Mouse (Mus musculus): Measurements from ENCODE around the gene Osbpl3. TPM values are rescaled to one million over a fixed set of nuclear protein-coding genes. Genes with fewer than 3 reads are reported as not detected.

Gene Osbpl3
- total RNA-seq, 2 experiments from 2014 or later, result 18.2 to 22.5 TPM

GRCm38 (mm10) chr6:50400234-50400633 lies 55.8 kb downstream of the Osbpl3 start:
- DNase-seq, result no peak

- no peak for DNase-seq
These were observed 56.4 kb downstream of the Osbpl3 start for GRCm38 (mm10) chr6:50399427-50400195.

DNA sequence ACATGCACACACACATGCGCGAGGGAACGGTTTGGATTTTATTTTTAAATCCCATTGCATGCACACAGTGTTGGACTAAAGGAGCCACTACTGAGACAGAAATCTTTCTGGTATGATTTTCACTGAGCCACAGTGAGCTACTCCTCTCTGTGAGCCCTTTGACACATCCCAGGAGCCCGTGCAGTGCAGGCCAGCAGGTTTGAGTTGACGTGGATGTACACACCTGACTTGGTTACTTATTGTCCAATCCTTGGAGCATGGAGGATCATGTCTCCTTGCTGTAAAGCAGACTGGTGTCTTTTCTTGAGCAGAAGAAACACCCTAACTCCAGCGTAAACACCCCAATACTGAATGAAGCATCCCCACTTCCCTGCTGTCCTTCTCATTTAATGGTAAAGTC lies 57.7 kb downstream of the Osbpl3 start:
- DNase-seq, result no peak

DNA sequence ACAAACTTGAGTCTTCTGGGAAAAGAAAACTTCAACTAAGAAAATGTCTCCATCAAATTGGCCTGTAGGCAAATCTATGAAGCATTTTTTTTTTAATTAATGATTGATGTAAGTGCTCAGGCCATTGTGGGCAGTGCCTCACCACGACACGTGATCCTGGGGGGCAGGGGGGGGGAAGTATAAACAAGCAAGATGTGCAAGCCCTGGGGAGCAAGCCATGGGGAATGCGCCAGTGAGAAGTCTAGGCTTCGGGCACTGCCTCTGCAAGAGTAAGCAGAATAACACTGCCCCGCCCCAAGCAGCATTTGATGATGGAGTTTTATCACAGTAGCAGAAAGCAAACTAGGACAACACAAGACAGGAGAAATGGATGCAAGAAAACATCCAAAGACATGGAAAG lies 58.9 kb downstream of the Osbpl3 start:
- DNase-seq, result no peak

GRCm38 (mm10) chr6:50395641-50396312 lies 60.2 kb downstream of the Osbpl3 start:
- DNase-seq, result no peak

DNA sequence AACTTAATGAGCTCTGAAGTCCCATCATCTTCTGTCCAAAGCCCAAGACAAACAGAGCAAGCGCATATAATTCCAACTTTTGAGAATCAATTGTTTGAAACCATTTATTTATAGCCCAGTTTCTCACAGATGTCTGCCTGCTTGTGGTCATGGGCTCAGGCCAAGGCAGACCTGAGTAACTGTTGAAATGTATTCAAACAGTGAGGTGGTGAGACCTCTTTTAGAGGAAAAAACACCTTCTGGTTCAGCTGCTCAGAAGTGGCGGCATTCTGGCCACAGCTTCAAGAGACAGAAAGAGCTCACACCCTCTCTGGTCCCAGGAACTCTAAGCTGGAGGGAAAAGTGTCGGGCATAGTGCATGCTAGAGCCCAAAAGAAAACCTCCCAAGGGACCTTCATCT lies 61.6 kb downstream of the Osbpl3 start:
- no peak for DNase-seq

- no peak for DNase-seq
These were observed 62.0 kb downstream of the Osbpl3 start for GRCm38 (mm10) chr6:50393960-50394359.

DNA sequence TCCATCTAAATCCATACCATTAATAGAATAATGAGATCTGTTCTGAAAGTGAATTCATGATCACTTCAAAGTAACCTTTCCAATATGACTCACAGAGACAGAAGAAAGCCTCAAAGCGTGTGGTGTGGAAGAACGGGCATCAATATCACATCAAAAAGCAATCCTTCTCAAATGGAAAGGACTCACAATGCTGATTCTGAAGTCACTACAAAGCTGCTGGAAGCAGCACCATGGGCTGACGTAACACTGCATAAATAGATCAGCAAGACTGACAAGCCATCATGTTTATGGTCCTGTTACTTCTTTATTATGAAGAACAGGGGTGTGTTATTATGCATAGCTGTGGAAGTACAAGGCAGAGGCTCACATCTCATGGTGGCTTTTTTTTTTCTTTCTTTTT lies 64.0 kb downstream of the Osbpl3 start:
- no peak for DNase-seq

GRCm38 (mm10) chr6:50390313-50390712 lies 65.7 kb downstream of the Osbpl3 start:
- DNase-seq, result no peak

DNA sequence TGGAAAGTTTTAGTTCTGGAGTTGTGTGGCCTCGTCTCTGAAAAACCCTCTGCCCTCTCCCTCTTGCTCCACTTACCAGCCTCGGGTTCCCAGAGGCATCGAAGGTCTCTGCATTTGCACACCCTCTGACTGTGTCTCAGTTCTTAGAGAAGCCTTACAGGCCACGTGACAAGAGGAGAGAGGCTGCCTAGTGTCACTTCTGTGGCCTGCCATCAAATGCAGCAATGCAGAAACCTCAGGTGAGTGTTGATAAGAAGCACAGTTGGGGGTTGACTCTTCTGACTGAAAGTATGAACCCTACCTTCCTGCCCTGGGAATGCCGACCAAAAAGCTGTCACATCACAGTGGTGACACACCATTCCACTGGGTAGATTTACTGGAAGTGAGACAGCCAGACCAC lies 68.4 kb downstream of the Osbpl3 start:
- no peak for DNase-seq

DNA sequence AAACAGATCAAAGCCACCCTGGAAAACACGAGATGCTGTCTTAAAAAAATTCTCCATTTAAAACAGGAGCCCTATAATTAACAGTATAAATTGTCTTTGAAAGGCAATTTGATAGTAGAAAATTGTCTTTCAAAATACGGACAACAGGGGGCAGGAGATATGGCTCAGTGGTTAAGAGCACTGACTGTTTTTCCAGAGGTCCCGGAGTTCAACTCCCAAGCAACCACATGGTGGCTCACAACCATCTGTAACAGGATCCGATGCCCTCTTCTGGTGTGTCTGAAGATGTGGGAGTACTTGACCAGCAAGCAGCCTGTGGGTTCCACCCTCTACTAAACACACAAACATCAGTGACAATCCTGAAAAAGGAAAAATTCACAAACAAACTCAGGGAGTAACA lies 69.5 kb downstream of the Osbpl3 start:
- no peak for DNase-seq

DNA sequence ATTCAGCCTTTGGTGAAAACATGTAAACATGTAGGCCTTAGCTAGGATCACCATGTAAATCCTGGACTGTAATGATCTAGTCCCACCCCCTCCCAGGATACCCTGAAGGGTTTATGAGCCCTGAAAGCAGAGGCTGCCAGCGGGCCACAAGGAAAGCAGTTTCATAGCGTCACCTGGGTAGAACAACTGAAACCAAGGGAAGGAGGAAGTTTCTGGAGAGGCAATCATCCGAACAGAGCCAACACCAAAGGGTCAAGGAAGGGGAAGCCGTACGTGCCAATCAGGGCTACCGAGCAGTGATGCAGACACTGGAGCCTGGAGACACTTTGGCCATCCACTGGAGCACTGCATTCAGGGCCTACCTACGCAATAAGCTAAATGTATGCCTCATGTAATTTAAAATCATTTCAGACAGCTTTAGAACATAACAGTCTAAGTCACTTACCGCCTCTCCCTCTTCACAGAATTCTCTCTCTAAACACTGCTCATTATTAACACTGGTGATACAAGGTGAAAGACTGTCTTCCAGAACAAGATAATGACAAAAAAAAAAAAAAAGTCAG lies 70.5 kb downstream of the Osbpl3 start:
- DNase-seq, result no peak

- no peak for DNase-seq
These were observed 73.3 kb downstream of the Osbpl3 start for GRCm38 (mm10) chr6:50382711-50383110.

DNA sequence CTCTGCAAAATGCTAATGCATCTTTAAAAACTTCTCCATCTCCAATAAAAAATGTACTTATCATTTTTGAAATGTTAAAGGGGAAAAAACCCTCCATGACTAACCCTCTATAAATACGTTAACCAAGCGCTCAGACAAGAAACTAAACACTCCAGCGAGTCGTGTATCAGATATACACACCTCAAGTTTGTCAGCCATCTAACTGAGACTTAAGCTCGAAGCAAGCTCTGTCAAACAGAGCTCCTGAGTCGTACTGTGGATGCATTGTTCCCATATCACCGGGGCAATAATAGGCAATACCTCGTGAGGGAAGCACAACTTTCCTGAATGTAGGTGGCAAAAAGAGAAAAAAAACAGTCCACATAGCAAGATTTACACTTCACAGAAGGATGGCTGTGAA lies 73.8 kb downstream of the Osbpl3 start:
- DNase-seq, result no peak

GRCm38 (mm10) chr6:50381504-50382091 lies 74.4 kb downstream of the Osbpl3 start:
- no peak for DNase-seq

DNA sequence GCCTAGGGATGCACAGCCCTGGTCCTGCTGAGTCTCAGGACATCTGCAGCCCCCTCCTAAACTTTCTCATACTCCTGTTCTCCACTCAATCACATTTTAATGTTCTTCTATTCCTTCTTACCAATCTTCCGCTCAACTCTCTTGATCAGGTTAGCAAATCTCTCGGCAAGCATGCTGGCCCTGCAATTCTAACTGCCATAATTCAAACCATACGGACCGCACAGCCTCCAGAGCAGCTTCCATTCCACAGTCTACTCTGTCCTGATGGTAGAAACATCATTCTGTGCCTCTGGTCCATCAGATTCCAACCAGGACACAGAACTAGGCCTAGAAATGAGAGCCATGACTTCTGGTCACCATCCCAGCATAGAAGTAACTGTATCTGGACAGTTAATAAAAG lies 76.3 kb downstream of the Osbpl3 start:
- DNase-seq, result no peak

- DNase-seq, result no peak
These were observed 76.9 kb downstream of the Osbpl3 start for GRCm38 (mm10) chr6:50379136-50379535.

DNA sequence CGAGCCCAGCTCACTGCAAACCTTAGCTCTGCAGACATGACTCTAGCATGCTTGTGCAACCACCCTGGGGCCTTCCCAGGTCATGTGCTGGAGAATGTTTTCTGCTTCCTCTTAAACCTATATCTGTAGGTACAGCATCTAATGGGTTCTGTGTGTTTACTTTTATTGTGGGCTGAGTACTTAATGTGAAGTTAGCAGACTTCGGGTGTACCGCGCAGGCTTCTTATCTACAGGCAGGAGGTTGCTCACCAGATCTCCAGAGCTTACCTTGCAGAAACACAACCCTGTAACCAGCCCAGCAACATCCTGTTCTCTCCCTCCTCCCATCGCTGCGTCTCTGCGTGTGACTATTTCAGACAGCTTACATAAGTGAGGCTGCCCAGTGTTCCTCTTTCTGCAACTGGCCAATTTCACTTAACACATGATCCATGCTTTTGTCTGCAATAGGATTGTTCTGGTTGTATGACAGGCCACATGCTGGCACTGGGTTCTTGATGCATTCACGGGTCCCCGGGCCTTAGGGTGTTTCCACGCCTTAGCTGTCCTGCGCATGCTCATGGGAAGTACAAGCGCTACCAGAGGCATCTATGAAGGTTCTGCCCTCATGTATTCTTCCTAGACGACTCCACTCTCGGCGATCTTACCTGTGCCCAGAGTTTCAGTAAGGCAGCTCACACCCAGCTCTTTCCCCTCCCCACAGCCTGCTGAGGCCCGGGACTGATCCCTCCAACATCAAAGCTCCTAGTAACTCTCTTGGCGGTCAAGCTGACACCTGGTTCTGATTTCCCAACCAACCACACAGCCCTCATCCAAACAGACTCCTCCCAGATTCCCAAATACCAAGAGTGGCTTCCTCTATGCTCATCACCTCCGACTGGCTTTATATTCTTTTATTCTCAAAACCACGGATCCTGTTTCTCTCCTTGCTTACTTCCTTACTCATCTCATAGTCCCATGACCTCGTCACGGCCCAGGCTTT lies 78.0 kb downstream of the Osbpl3 start:
- DNase-seq, result no peak

DNA sequence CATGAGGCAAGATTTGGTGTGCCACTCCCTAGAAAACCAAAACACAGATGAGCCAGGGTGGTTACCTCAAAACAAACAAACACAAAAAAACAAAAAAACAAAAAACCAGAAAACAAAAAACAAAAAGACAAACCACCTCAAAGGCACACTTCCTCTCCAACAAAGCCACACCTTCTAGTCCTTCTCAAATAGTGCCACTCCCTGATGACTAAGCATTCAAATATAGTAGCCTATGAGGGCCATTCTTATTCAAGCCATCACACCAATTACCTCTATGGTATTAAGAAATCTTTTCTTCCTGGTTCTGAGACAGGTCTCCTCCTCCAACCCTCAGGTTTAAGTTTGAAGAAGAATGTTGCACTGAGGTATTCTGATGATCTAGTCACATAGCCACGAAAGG lies 79.3 kb downstream of the Osbpl3 start:
- DNase-seq, result no peak

- no peak for DNase-seq
These were observed 83.2 kb downstream of the Osbpl3 start for GRCm38 (mm10) chr6:50372516-50373424.

DNA sequence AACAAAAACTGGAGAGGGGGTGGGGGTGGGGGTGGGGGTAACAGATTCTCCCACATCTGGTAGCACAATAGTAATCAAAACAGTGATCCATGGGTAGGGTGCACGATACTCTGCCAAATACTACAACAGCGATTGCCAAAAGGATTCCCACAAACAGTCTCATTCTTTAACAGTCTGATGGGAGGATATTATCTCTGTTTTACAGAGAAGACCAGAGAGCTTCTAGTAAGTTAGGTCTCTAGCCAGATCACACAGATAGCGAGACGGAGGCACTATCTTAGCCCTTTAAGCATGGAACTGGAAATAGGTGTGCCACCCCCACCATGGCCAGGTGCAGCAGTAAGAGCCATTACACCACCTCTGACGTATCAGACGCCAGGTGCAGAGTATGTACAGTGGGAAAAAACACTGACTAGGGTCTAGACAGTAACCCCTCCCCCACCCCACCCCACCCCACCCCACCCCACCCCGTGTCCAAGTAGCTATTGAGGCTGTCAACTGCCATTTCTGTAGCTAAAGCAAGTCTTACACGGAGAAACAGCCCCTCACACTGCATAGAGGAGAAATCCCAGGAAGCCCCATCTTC lies 84.4 kb downstream of the Osbpl3 start:
- no peak for DNase-seq

Data from layer of hippocampus, postnatal 36 days (tissue).